Mouse (Mus musculus): Measurements from ENCODE around the gene Nupr1.
"Not testable (repeated sequence)": the region's sequence is repeated elsewhere in the genome, so short reads cannot be mapped to it uniquely, and the experiment has no call there.

Nupr1 gene

DNA sequence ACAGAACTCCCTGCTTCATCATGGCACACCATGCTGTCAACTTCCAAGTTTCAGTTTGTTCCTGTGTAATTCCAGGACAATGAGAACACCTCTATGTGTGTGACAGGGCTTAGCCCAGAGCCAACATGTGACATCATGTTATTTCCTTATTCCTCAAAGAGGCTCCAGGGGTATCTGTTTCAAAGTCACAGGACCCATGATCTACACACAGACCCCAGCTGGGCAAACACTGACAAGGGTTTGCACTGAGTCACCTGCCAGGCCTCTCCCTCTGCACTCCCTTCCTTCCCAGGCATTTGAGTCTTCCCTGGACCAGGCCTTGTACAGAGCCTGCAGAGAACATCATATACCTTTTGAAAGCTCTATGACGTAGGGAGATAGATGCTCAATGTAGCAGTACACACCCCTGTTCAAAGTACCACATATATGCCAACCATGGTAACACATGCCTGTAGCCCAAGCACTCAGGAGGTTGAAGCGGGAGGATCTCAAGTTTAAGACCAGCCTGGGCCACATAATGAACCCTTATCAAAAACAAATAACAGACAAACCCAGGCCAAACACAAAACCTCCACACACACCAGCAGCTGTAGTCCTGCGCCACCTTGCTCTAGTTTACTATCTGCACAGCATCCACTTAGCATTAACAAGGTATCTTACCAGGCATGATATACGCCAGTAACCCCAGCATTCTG lies at the start of gene Nupr1:
Gene Nupr1, minus strand, starts transcription at position 38 of the 695 bp plus-strand sequence.
- DNase-seq = no peak

GRCm38 (mm10) chr7:126679683-126680082 lies 49.0 kb upstream of the Nupr1 start:
- no peak for DNase-seq

DNA sequence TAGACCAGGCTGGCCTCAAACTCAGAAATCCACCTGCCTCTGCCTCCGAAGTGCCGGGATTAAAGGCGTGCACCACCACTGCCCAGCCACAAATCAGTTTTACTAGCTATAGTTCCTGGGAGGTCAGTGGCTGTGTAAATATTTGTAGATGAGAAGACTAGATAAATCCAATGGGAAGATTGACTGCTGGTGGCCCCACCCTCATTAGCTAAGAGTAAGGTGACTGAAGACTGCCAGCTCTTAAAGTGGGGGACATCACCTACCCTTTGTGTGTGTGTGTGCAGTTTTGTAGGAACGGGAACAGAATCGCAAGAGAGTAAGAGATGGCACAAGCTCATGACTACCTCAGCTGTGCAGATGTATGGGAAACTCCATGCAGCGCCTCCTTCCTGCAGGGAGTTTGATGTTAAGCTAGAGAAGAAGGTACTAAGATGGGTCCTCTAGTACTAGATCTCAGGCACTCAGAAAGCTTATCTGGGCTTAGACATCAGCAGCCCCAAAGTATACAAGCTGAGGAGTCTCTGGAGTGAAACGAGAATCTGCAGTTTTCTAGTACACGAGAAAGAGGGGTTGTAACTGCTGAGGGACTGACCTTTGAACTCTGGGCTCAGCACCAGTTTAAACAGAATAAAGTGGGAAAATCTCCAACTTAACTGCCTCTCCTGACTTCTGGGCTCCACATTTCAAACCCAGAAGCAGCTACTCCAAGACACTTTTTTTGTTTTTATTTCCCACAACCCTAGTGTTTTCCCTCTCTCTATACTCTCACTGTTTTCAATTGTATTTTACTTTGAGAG lies 48.1 kb upstream of the Nupr1 start:
- DNase-seq = no peak

DNA sequence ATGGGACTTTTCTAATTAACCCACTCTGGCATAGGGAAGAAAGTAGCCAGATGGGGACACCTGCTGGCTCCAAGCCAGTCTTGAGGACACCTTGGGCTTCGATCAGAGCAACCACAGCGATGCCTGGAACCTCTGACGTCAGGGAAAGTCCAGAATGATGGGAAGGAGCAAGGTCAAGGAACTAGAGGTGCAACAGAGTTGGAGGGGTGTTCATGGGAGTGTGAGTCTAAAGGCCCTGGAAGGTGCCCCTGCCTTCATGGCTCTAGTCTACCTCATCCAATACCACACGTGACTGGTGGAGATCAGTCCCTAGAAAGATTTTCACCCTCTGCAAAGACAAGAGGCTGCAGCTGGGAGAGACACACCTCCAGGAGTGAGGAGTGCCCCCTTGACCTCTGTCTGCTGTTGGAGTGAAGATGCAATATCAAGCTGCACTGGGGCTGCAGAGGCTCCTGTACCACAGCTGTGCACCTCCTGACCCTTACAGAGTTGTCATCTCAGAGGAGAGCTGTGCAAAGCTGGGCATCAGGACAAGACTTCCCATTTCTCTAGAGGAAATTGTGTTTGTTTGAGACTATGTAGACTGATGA lies 46.1 kb upstream of the Nupr1 start:
- no peak for DNase-seq

DNA sequence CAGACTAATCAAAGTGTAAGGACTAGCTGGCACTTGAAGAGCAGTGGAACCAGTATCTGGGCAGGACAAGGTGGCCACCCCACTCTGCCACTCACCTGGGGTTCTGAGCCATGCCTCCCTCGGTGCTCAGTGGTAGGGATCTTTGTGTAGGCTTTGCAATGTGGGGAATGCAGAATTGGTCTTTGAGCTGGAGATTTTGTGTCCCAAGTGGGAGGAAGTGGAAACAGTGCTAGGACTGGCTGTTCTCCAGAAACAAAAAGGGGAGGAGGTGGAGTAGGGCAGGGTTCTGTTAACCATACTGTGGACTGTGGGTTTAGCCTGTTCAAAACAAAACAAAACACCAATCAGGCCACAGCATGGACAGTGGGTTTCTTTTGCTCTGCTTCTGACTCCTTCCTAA lies 45.5 kb upstream of the Nupr1 start, which contains the start of gene Sult1a1:
Gene Sult1a1, minus strand, starts transcription at position 226 of the 400 bp plus-strand sequence.
- DNase-seq = no peak

- DNase-seq = no peak
Observed at GRCm38 (mm10) chr7:126675104-126675503, 44.4 kb upstream of the Nupr1 start.

- DNase-seq = no peak
Observed at GRCm38 (mm10) chr7:126672111-126672510, 41.5 kb upstream of the Nupr1 start.

GRCm38 (mm10) chr7:126670152-126670551 lies 39.5 kb upstream of the Nupr1 start:
- no peak for DNase-seq

DNA sequence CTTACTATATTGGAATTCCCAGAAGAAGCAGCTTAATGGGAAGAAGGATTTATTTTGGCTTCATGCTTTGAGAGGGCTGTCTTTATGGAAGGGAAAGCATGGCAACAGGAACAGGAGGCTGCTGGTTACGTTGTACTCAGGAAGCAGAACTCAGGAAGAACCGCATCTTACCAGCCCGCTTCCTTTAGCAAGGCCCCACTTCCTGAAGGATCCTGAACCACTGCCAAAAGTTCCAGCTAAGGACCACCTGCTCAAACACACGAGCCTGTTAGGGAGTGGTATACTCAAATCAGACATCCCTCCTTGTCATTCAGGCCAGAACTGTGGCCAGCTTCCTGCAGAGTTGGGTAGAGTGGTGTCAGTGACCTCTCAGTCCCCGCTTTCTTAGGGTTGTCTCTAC lies 37.8 kb upstream of the Nupr1 start:
- DNase-seq = no peak

DNA sequence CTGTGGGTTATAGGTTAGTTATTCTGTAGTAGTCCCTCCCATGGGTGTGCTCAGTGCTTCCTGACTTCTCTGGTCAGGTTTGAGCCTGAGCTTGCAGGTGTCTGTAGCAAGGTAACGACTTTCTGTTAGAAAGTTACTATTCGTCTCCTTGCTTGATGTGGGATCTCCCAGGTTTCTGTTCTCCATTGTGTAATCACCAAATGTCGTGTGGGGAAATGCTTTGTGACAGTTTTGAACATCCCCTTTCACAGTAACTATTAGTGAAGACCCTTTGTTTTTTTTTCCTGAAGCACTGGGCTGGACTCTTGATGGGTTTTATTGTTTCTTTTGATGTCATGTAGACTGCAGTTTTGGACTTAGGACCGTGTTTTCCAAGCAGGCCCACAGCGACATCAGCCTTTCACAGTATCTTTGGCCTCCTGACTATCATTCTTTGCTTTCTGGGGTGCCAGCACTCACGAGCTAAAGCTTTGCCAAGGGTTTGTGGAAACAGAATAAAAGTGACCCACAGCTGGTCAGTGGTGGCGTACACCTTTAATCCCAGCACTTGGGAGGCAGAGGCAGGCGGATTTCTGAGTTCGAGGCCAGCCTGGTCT lies 36.9 kb upstream of the Nupr1 start:
- DNase-seq = no peak

DNA sequence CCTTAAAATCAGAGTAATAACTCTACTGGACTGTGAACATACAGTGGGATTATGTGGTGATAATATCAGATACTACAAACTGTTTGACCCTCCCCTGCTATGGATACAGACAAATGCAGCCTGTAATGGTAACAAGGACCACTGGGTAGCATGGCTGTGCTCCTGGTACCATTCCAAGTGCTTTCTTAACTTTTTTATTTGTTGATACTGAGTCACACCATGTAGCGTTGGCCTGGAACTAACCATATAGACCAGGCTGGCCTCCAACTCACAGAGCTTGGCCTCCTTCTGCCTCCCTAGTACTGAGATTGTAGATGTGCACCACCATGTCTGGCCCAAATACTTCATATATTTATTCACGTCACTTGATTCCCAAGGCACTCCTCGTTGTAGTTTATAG lies 34.6 kb upstream of the Nupr1 start:
- DNase-seq = no peak

DNA sequence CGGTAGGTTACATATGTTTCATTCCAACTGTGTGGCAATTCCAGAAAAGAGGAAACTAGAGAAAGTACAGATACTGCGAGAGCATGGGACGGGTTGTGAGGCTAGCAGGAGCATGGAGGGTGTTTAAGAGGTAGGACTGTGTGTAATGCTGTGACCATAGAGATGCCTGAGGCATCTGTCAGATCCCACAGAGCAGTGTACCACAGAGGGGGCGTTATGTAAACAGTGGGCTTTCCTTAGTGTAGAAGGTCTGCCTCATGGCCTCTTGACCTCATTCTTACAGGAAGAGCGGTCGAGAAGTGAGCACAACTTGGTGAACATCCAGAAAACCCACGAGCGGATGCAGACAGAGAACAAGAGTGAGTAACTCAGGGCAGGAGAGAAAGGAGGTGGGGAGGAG lies 33.0 kb upstream of the Nupr1 start:
- no peak for DNase-seq

GRCm38 (mm10) chr7:126659771-126660170 lies 29.1 kb upstream of the Nupr1 start:
- DNase-seq = no peak

DNA sequence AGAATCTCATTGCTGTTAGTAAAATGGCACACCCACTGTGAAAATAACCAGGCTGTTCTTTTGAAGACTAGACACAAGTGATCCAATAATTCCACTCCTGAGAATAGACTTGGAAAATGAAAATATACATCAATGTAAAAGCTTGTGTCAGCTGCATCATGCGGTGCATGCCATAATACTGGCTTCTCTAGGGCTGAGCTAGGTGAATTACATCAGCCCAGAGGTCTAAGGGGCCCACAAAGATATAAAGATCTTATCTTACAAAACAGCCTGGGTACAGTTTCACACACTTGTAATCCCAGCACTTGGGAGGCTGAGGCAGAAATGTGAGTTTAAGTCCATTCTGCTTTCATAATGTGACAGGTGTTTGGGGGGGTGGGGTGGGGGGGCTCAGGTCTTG lies 26.9 kb upstream of the Nupr1 start:
- no peak for DNase-seq

GRCm38 (mm10) chr7:126655695-126656094 lies 25.0 kb upstream of the Nupr1 start:
- DNase-seq = no peak

GRCm38 (mm10) chr7:126653991-126654390 lies 23.3 kb upstream of the Nupr1 start:
- DNase-seq = no peak

- DNase-seq = no peak
Observed at GRCm38 (mm10) chr7:126650852-126651251, 20.2 kb upstream of the Nupr1 start.

- DNase-seq = peak; percentile 94
Observed at GRCm38 (mm10) chr7:126649231-126650051, 18.8 kb upstream of the Nupr1 start, which contains the start of gene Sgf29. Gene Sgf29 (plus strand): TSS chr7:126649309.

DNA sequence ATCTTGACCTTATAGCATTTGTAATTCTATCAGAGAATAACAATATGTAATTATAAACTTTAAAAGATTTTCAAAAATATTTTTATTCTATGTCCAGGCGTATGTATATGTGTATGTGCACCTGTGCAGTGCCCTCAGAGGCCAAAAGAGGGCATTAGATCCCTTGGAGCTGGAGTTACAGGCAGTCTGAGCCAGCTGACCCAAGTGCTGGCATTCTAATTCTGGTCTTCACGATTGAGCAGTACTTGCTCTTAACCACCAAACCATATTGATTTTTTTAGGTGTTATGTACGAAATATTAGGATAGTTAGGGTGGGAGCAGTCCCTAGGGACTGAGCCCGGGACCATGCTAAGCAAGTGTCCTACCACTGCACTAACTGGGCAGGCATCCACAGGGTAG lies 17.8 kb upstream of the Nupr1 start:
- no peak for DNase-seq

GRCm38 (mm10) chr7:126645708-126646107 lies 15.0 kb upstream of the Nupr1 start:
- DNase-seq = no peak

GRCm38 (mm10) chr7:126644914-126645313 lies 14.3 kb upstream of the Nupr1 start:
- no peak for DNase-seq

GRCm38 (mm10) chr7:126644345-126644744 lies 13.7 kb upstream of the Nupr1 start:
- no peak for DNase-seq

GRCm38 (mm10) chr7:126643244-126643617 lies 12.6 kb upstream of the Nupr1 start:
- DNase-seq = not testable (repeated sequence)
